8 mouse cellular contexts compared by ENCODE assay signal in the genomic region with DNA sequence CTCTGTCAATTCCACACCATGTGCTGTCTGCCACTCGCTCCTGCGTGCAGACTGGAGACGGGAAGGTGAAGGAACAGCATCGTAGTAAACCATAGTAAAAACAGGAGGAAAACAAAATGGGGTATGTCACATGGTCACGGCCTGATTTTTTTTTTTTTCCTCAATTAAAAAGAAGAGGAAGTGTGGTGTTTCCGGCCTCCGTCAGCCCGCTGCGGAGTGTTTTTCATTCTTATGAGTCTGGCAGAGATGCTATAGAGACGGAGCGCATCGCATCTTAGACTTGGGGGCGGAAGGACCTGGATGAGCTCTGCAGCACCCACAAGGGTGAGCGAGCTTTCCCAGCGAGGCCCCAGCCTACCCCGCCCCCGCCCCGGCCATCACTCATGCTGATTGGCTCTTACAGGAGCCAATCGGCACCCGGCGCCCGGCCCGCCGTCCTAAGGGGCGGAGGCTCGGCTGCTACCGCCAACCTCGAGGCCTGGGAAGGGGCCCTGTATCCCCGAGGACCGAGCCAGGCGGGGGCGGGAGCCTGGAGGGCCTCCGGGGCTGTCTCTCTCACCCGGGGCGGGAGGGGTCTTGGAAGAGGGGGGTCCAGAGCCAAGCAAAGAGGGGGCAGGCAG. TPM values are rescaled to one million over a fixed set of nuclear protein-coding genes. Genes with fewer than 3 reads are reported as not detected.
A peak's percentile ranks its signal among the peaks of the same experiment; 100 is the strongest.
DNase-seq lines count a peak whose midpoint lies in the region; ATAC-seq and TF ChIP-seq lines count a peak whose summit lies in the region.

No protein-coding gene starts in this region.

- peaks cover 22% of the 10 kb centered on the region for H3K36me3 ChIP-seq in forebrain, embryonic 12.5 days (replicated peaks)
- H3K36me3 ChIP-seq in heart, postnatal 0 days (replicated peaks; ENCODE audit: control insufficient read depth, insufficient read depth, low read length): no peaks in the 10 kb centered on the region
- H3K36me3 ChIP-seq in liver, postnatal 0 days (replicated peaks; ENCODE audit: insufficient read depth, low read length): no peaks in the 10 kb centered on the region
- peaks cover 11% of the 10 kb centered on the region for H3K36me3 ChIP-seq in neural tube, embryonic 13.5 days

- DNase-seq in CD8-positive naive resting alpha-beta T cell, adult 2 months (ENCODE audit: low read depth in 2 of 2, low spot score in 2 of 2): peak; percentile 46 to 64
- DNase-seq in c-Kit-positive CD71-positive TER-119-positive erythroid progenitor cells, embryonic 14.5 days (ENCODE audit: low spot score): peak; percentile 77
- DNase-seq in heart, postnatal 0 days (ENCODE audit: low spot score): peak; percentile 88
- DNase-seq in kidney, postnatal 4 days: peak; percentile 89 to 95
- DNase-seq in liver, postnatal 0 days: peak; percentile 88
- DNase-seq in telencephalon, adult 2 months (ENCODE audit: low read depth, low spot score): peak; percentile 88

- H3K9me3 ChIP-seq in forebrain, embryonic 12.5 days: no peaks in the 10 kb centered on the region
- no peaks in the 10 kb centered on the region for H3K9me3 ChIP-seq in heart, postnatal 0 days (replicated peaks; ENCODE audit: control insufficient read depth, low read length)
- no peaks in the 10 kb centered on the region for H3K9me3 ChIP-seq in liver, postnatal 0 days (ENCODE audit: low read length)
- H3K9me3 ChIP-seq in neural tube, embryonic 13.5 days: no peaks in the 10 kb centered on the region

- peaks cover 46% of the 10 kb centered on the region for H3K4me1 ChIP-seq in forebrain, embryonic 12.5 days
- H3K4me1 ChIP-seq in heart, postnatal 0 days (ENCODE audit: control insufficient read depth, insufficient read depth): peaks cover 16% of the 10 kb centered on the region
- H3K4me1 ChIP-seq in liver, postnatal 0 days (ENCODE audit: insufficient read depth): peaks cover 16% of the 10 kb centered on the region; the same call in 1 of the 2 replicates
- peaks cover 63% of the 10 kb centered on the region for H3K4me1 ChIP-seq in neural tube, embryonic 13.5 days (replicated peaks)

- no peak for TF ChIP-seq CTCF in heart, postnatal 0 days (IDR thresholded peaks at IDR 0.05; ENCODE audit: low read depth)
- TF ChIP-seq CTCF in liver, postnatal 0 days (IDR thresholded peaks at IDR 0.05; ENCODE audit: low read depth): no peak

- WGBS in forebrain, embryonic 12.5 days: 2% methylated on average over 35 of the region's 35 CpGs
- 1% methylated on average over 35 of the region's 35 CpGs for WGBS in heart, postnatal 0 days
- WGBS in liver, postnatal 0 days (ENCODE audit: insufficient replicate concordance): 2% methylated on average over 33 of the region's 35 CpGs
- under 1% methylated on average over 35 of the region's 35 CpGs for WGBS in neural tube, embryonic 13.5 days

- peak overlapping the region; percentile 91 for H3K27ac ChIP-seq in forebrain, embryonic 12.5 days
- peak overlapping the region; percentile 96 for H3K27ac ChIP-seq in heart, postnatal 0 days (ENCODE audit: low read depth)
- peak overlapping the region; percentile 97 for H3K27ac ChIP-seq in liver, postnatal 0 days (ENCODE audit: low read depth)
- peak overlapping the region; percentile 95 for H3K27ac ChIP-seq in neural tube, embryonic 13.5 days (replicated peaks)

- H3K27me3 ChIP-seq in forebrain, embryonic 12.5 days: no peaks in the 10 kb centered on the region
- no peaks in the 10 kb centered on the region for H3K27me3 ChIP-seq in heart, postnatal 0 days (ENCODE audit: control insufficient read depth, insufficient read depth, low read length)
- no peaks in the 10 kb centered on the region for H3K27me3 ChIP-seq in liver, postnatal 0 days (ENCODE audit: insufficient read depth, low read length)
- H3K27me3 ChIP-seq in neural tube, embryonic 13.5 days: no peaks in the 10 kb centered on the region

- TF ChIP-seq EP300 in heart, postnatal 0 days (IDR thresholded peaks at IDR 0.05; ENCODE audit: low read depth): no peak
- TF ChIP-seq EP300 in liver, postnatal 0 days (IDR thresholded peaks at IDR 0.05; ENCODE audit: low read depth): peak; percentile 42; the same call in 1 of the 2 replicates

- ATAC-seq in forebrain, embryonic 12.5 days (ENCODE audit: low FRiP score): peak; percentile 98
- peak; percentile 95 for ATAC-seq in heart, postnatal 0 days (ENCODE audit: insufficient read depth, low read depth)
- peak; percentile 94 for ATAC-seq in liver, postnatal 0 days
- peak; percentile 98 for ATAC-seq in neural tube, embryonic 13.5 days (ENCODE audit: low read depth)

- peak overlapping the region; percentile 85 for H3K4me2 ChIP-seq in forebrain, embryonic 12.5 days
- peak overlapping the region; percentile 90 for H3K4me2 ChIP-seq in heart, postnatal 0 days (ENCODE audit: low read depth, low read length)
- H3K4me2 ChIP-seq in liver, postnatal 0 days (ENCODE audit: low read depth, low read length): peak overlapping the region; percentile 88
- H3K4me2 ChIP-seq in neural tube, embryonic 13.5 days: peak overlapping the region; percentile 85

- peak overlapping the region; percentile 77 for H3K9ac ChIP-seq in forebrain, embryonic 12.5 days
- peak overlapping the region; percentile 80 for H3K9ac ChIP-seq in heart, postnatal 0 days (replicated peaks; ENCODE audit: low read depth, low read length)
- H3K9ac ChIP-seq in liver, postnatal 0 days (replicated peaks): peak overlapping the region; percentile 75
- H3K9ac ChIP-seq in neural tube, embryonic 13.5 days: peak overlapping the region; percentile 76

- H3K4me3 ChIP-seq in forebrain, embryonic 12.5 days (replicated peaks): peak overlapping the region; percentile 51
- H3K4me3 ChIP-seq in heart, postnatal 0 days (ENCODE audit: low read depth, low read length): peak overlapping the region; percentile 78
- H3K4me3 ChIP-seq in liver, postnatal 0 days (ENCODE audit: low read depth, low read length): peak overlapping the region; percentile 57
- H3K4me3 ChIP-seq in neural tube, embryonic 13.5 days: peak overlapping the region; percentile 69

RNA-seq across cellular contexts. Expression of gene Irs1, which starts 8.1 kb away (rescaled TPM):
- 17.8 and 18.3 TPM in 2 replicates for polyA plus RNA-seq in forebrain, embryonic 12.5 days (2016; fragmentation: Nextera tagmentation; extraction: Ambion mirVana)
- total RNA-seq in heart, postnatal 0 days (2014; rRNA removed; ENCODE audit: low replicate concordance): 40.0 and 66.6 TPM in 2 replicates
- 4.4 and 4.7 TPM in 2 replicates for polyA plus RNA-seq in heart, postnatal 0 days (2015; fragmentation: Nextera tagmentation; extraction: Ambion mirVana)
- 1.2 and 1.4 TPM in 2 replicates for polyA plus RNA-seq in liver, postnatal 0 days (2015; fragmentation: Nextera tagmentation; extraction: Ambion mirVana)
- 7.1 and 8.2 TPM in 2 replicates for polyA plus RNA-seq in neural tube, embryonic 13.5 days (2015; fragmentation: Nextera tagmentation; extraction: Ambion mirVana)

RNA-seq across cellular contexts. Expression of gene Rhbdd1, which starts 33.1 kb away (rescaled TPM):
- polyA plus RNA-seq in forebrain, embryonic 12.5 days (2016; fragmentation: Nextera tagmentation; extraction: Ambion mirVana): 8.9 and 10.4 TPM in 2 replicates
- total RNA-seq in heart, postnatal 0 days (2014; rRNA removed; ENCODE audit: low replicate concordance): 10.7 and 13.2 TPM in 2 replicates
- polyA plus RNA-seq in heart, postnatal 0 days (2015; fragmentation: Nextera tagmentation; extraction: Ambion mirVana): 5.5 and 6.6 TPM in 2 replicates
- 4.7 and 5.9 TPM in 2 replicates for polyA plus RNA-seq in liver, postnatal 0 days (2015; fragmentation: Nextera tagmentation; extraction: Ambion mirVana)
- 4.1 and 5.4 TPM in 2 replicates for polyA plus RNA-seq in neural tube, embryonic 13.5 days (2015; fragmentation: Nextera tagmentation; extraction: Ambion mirVana)

RNA-seq across cellular contexts. Expression of gene Gm9747, which starts 50.2 kb away (rescaled TPM):
- 37.0 and 38.2 TPM in 2 replicates for polyA plus RNA-seq in forebrain, embryonic 12.5 days (2016; fragmentation: Nextera tagmentation; extraction: Ambion mirVana)
- total RNA-seq in heart, postnatal 0 days (2014; rRNA removed; ENCODE audit: low replicate concordance): not detected in 2 replicates
- 15.6 and 17.1 TPM in 2 replicates for polyA plus RNA-seq in heart, postnatal 0 days (2015; fragmentation: Nextera tagmentation; extraction: Ambion mirVana)
- polyA plus RNA-seq in liver, postnatal 0 days (2015; fragmentation: Nextera tagmentation; extraction: Ambion mirVana): 3.4 and 3.9 TPM in 2 replicates
- 22.1 and 26.1 TPM in 2 replicates for polyA plus RNA-seq in neural tube, embryonic 13.5 days (2015; fragmentation: Nextera tagmentation; extraction: Ambion mirVana)

Comparison
In these comparisons a context has a peak if more than half of its experiments do, and no peak if none do; other contexts are left out.
1. Peak in every context shown above with its lines: DNase-seq, ATAC-seq, H3K4me3 ChIP-seq and H3K27ac ChIP-seq.